Mouse (Mus musculus) CD4-positive helper T cell, adult 2 months (primary cell): ENCODE results near the gene Gtpbp6.
"Not testable (repeated sequence)": the region's sequence is repeated elsewhere in the genome, so short reads cannot be mapped to it uniquely, and the experiment has no call there.

ENCODE experiments used
- DNase-seq: peaks from one replicate; pipeline ENCODE4 v3.0.0-alpha.2; 2012; ENCODE audit warnings: low read depth, missing footprints, low spot score

Gene Gtpbp6

DNA sequence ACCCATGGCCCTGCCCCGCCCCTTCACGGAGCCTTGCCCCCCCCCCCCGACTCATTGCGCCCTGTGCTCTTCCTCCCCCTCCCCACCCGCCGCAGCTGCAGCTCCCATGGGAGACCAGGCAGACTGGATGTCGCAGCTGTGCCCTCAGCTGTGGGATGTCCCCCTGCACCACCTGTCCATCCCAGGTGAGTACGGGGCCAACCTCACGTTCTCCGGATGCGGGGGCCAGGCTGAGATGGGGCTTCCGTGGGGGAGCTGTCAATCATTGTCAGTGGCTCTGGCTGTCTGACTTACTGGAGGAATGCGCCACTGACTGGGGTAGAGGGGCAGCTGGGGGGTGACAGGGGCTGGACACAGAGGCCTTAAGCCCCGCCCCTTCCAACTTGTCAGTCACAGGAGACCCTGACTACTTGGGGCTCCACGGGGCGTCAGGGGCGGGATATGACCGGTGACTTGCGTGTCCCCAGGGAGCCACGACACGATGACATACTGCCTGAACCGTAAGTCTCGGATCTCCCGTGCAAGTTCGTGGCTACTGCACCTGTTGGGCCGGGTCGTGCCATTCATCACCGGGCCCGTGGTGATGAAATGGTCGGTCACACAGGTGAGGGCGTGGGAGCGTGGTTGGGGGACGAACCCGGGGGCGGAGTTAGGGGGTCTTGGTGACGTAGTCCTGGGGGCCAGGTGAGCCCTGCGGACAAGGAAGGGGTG, 6.9 kb downstream of the Gtpbp6 start:
- peak; percentile 57 for DNase-seq

DNA sequence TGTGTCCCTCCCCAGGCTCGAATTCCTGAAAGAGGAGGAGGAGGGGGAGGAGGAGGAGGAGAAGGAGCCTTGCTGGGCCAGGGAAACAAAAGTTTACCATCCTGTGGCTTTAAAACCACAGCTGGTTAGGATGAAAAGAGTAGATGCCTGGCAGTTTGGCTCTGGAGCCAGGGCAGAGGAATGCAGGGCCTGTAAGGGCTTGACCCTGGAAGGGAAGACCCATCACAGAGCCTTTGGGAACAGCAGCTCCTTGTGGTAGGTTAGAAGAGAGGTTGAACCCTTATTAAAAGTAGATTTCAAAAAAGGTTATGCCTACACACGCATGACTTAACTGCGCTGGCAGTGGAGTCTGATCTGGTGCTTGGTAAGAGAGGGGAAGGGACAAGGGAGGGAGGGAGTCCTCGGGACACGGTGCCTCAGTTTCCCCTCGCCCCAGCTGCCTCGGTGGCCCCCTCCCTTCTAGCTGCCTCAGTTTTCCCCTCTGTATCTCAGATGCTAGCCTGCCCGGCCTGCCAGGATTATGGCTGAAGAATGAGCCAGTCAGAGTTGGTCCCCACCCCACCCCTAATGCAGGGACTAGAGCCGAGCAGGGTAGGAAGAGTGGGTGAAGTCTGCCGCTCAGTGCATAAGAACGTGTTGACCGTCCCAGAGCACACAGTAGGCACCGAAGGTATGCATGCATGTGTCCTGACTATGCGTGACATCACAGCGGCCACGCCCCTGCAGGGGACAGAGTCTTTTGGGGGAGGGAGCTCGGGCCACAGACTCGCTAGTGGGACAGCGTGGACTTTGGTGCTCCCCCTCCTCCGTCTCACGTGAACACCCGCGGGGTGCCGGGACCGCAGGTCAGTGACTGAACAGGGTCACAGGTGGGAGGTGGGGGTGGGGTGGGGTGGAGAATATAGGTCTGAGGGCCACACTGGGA, 8.1 kb downstream of the Gtpbp6 start, which contains the start of gene Plcxd1:
Gene Plcxd1 (plus strand): TSS at position 314 of the 925 bp plus-strand sequence.
- no peak for DNase-seq

DNA sequence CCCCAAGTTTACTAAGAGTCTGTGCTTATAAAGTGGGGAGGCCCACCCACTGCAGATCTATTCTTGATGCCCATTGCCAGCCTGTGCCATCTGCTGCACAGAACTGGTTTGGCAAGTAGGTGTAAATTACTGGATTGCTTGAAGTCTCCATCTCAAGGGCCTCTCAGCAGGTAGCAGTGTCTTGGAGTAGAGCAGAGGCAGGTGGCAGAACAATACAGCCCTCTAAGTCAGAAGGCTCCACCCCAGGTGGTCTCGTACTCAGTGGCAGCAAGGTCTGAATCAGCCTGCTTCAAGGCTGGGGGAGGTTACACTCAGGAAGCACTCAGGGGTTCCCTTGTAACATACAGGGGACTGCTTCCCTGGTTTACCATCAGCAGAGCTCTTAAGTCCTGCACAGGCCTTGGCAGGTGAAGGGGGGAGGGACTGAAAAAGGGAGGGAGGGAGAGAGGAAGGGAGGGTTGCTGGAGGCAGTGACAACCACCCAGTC, 9.0 kb downstream of the Gtpbp6 start:
- no peak for DNase-seq

DNA sequence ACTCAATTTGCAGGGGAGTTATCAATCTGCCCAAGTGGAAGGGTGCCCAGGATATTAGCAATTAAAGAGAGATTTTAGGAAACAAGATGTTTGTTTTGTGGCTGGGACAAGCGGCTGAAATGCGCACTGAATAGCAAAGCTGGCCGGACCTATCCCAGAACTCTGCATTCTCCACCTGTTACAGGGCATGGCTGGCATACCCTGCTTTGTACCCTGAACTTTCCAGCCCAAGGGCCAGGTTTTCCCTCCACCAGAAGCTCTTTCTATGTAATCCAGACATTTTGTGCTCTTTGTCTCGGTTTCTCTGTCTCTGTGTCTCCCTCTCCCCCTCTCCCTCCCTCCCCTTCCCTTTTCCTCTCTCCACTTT, 13.2 kb downstream of the Gtpbp6 start:
- DNase-seq: no peak

DNA sequence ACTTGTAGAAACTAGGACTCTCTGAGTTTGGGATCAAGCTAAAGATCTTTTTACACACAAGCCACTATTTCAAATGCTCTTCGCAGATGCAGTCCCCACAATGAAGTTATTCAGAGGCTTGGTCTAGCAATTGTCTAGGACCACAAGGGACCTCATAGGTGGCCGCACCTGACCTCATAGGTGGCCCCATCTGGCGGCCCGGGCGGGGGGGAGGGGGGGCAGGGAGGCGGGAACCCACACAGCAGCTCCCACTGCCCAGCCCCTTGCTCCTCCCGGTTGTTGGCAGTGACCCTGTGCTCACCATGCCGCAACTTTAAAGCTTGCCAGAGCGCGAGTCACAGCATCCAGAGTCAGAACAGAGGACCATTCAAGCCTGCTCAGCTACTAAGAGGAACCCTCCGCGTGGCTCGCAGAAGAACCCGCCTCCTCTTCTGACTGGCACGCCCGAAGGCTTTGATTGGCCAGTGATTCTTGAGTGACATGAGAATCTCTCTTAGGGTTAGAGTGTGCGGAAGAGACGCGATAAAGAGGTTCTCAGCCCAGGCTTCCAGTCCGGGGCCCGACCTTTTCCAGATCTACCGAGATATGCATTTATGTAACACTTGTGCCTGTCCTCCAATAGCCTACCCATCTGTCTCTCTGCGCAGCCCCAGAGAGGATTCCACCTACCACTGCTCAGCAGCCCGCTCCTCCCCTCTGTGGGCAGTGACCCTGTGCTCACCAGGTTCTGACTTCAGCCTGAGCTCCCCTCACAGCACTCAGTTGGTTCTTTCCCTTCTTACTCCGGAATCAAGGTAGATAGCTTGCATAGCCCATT, 13.8 kb downstream of the Gtpbp6 start, which contains the start of gene Gm35315:
Gene Gm35315 (minus strand): TSS at position 391 of the 817 bp plus-strand sequence.
- DNase-seq: peak; percentile 91

DNA sequence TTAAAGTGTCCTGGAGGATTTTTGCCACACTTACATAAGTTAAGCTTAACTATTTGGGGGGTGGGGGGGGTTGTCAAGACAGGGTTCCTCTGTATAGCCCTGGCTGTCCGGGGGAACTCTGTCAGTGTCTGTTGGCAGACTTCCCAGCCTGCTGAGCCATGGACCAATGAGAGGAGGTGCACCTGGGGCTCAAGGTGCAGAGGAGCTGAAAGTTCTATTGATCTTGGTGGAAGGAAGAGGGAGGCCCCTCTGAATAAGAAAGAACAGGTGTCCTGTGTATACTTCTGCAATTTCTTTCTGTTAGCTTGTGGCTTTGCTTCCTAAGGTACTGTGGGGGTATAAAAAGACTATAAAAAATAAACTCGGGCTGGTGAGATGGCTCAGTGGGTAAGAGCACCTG, 16.5 kb downstream of the Gtpbp6 start:
- no peak for DNase-seq

DNA sequence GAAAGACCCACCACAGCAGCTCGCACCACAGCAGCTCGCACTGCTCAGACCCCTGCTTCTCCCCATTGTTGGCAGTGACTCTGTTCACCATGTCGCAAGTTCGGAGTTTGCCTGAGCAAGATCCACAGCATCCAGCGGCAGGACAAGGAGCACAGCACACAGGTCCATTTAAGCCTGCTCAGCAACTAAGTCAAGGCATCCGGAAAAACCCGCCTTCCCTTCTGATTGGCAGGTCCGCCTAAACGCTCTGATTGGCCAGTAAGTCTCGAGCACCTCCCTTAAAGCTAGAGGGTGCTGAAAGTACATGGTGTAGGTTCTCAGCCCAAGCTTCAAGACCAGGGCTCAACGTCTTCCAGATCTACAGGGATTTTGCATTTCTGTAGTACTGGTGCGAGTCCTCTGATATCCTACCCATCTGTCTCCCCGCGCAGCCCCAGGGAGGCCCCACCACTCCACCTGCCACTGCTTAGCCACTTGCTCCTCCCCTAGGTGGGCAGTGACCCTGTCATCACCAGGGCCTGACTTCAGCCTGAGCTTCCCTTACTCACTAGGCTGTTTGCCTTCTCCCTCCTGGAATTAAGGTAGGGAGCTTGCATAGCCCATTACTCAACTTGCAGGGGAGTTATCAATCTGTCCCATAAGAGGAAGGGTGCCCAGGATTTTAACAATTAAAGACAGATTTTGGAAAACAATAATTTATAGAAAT, 21.7 kb downstream of the Gtpbp6 start:
- DNase-seq: no peak

DNA sequence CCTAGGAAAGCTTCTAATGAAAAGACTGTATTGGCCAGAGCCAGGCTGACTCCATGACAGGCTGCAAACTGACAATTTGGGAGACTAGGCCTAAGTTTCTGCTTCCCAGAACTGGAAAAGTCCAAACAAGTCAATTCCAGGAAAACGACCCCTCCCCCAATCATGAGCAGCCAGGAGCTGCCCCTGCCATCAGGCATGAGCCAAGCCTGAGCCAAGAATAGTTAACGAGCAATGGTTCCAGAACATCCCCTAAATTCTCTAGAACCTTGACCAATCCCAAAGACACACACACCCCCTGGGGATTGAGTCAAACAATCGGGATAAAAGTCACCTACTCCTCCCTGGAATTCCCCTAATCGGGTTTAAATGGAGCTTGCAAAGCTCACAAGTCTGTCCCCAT, 25.0 kb downstream of the Gtpbp6 start:
- DNase-seq: no peak

DNA sequence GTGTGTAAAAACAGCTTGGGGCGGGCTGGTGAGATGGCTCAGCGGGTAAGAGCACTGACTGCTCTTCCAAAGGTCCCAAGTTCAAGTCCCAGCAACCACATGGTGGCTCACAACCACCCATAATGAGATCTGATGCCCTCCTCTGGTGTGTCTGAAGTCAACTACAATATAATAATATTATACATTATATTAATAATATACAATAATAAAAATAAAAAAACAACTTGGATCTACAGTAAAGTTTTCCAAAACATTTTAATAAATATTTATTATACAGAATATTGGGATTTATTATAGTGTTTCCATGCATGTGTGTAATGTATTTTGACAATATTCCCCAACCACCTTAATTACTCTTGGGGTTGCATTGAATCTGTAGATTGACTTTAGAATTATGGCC, 35.6 kb downstream of the Gtpbp6 start, which contains the start of gene Gm17655:
Gene Gm17655 (minus strand): TSS at position 101 of the 400 bp plus-strand sequence.
- not testable (repeated sequence) for DNase-seq

DNA sequence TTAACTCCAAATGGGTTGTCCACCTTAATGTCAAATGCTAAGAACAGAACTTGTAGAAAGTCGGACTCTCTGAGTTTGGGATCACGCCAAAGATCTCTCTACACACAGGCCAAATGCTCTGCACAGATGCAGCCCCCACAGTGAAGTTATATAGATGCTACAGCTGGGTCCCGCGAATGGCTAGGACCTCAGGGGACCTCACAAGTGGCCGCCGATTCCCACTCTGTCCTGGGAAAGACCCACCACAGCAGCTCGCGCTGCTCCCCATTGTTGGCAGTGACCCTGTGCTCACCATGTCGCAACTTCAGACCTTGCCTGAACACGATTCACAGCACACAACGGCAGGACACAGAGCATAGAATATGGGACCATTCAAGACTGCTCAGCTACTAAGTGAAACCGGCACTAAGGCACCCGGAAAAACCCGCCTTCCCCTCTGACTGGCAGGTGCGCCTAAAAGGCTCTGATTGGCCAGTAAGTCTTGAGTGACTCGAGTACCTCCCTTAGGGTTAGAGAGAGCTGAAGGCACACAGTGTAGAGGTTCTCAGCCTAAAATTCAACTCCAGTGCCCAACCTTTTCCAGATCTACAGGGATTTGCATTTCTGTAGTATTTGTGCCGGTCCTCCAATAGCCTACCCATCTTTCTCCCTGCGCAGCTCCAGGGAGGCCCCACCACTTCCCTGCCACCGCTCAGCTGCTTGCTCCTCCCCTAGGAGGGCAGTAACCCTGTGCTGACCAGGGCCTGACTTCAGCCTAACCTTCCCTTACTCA, 50.2 kb downstream of the Gtpbp6 start:
- DNase-seq: peak; percentile 87
